Mouse (Mus musculus): ENCODE results near the gene Glyctk. TPM values are rescaled to one million over a fixed set of nuclear protein-coding genes. Genes with fewer than 3 reads are reported as not detected.

The Glyctk gene
- polyA plus RNA-seq (2014; fragmentation: Illumina TruSeq; extraction: RNeasy Lipid Tissue Mini Kit (QIAGEN cat#74804); ENCODE audit: low read depth, low replicate concordance) = 1.6 TPM

GRCm38 (mm10) chr9:106158037-106158491 is at the start of gene Glyctk:
Gene Glyctk, minus strand, starts transcription at chr9:106158138.

DNA sequence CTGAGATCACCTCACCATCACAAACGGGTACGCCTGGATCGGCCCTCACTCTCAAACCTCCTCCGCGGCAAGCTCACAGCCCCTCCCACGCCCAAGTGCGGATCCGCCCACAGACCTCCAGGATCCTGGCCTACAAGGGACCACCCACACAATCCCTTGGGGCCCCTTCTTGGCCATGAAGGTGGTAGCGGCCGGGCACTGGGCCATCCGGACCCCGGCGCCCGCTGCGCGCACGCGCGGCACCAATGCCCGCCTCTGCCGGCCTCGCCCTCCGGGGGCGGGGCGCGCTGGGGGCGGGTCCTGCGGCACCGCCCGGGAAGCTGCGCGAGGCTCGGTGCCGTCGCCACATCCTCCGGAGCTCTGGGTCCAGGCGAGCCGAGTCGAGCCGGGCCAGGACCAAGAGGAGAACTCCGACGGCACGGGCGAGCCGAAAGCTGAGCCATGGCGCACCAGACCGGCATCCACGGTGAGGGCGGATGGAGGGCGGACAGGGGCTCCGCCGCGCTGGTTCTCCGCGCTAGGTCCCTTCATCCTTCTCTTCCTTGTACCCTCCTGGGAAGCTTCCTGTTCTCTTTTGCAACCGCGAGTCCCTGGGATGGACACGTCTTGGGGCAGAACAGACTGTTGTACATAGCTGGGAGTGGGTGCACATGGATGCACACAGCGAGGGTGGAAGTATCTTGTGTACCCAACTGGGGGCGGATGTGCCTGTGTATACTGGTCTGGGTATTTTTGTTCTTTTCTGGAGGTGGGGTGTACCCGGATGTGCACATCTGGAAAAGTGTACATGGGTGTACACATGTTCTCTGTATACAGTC is 45.1 kb upstream of the Glyctk start, which contains the start of gene Twf2:
Gene Twf2, plus strand, starts transcription at position 290 of the 818 bp plus-strand sequence.

GRCm38 (mm10) chr9:106199535-106200272 is 41.8 kb upstream of the Glyctk start, which contains the start of gene Ppm1m:
Gene Ppm1m, minus strand, starts transcription at chr9:106199746.

DNA sequence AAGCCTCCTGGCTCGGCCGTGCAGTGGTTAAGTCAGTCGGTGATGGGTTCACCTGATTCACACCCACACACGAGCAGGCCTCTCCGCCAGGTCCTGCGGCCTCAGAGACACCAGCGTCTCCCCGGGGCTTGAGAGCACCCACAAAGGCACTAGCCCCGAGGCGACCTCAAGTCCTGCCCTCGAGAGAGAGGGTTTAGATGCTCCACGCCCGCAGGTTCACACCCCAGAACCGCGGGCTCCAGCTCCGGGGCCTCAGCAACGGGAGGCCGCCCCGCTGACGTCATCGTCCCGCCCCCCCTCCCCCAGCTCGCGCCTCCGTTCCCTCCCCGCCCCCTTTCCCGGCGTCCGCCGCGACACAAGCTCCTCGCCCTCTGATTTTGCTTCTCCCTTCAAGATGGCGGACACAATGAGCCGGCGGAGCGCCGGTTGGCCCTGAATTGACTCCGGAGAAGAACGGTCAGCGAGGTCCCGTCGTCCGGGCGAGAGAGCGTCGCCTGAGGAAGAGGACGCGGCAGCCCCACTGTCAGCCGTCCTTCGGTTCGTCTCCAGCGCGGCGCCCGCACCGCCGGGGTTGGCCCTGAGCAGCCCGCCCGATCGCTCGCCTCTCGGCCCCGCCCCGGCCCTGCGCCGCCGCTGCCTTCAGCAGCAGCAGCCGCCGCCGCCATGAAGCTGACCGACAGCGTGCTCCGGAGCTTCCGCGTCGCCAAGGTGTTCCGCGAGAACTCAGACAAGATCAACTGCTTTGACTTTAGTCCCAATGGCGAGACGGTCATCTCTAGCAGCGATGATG is 12.8 kb upstream of the Glyctk start, which contains the start of gene Wdr82:
Gene Wdr82, plus strand, starts transcription at position 373 of the 790 bp plus-strand sequence.

Other genes with a start within 250 kb of the Glyctk start
- 10.2 TPM for gene Col6a5, start 197.5 kb downstream of the Glyctk start, polyA plus RNA-seq (2014; fragmentation: Illumina TruSeq; extraction: RNeasy Lipid Tissue Mini Kit (QIAGEN cat#74804); ENCODE audit: low read depth, low replicate concordance)
- 2.8 TPM for gene Col6a4, start 61.4 kb downstream of the Glyctk start, polyA plus RNA-seq (2014; fragmentation: Illumina TruSeq; extraction: RNeasy Lipid Tissue Mini Kit (QIAGEN cat#74804); ENCODE audit: low read depth, low replicate concordance)
- 53.5 TPM for gene Wdr82, start 12.8 kb upstream of the Glyctk start, polyA plus RNA-seq (2014; fragmentation: Illumina TruSeq; extraction: RNeasy Lipid Tissue Mini Kit (QIAGEN cat#74804); ENCODE audit: low read depth, low replicate concordance)
- gene Ppm1m, start 41.6 kb upstream of the Glyctk start, polyA plus RNA-seq (2014; fragmentation: Illumina TruSeq; extraction: RNeasy Lipid Tissue Mini Kit (QIAGEN cat#74804); ENCODE audit: low read depth, low replicate concordance) = 4.2 TPM
- gene Twf2, start 45.0 kb upstream of the Glyctk start, polyA plus RNA-seq (2014; fragmentation: Illumina TruSeq; extraction: RNeasy Lipid Tissue Mini Kit (QIAGEN cat#74804); ENCODE audit: low read depth, low replicate concordance) = not detected
- gene Tlr9, start 64.5 kb upstream of the Glyctk start, polyA plus RNA-seq (2014; fragmentation: Illumina TruSeq; extraction: RNeasy Lipid Tissue Mini Kit (QIAGEN cat#74804); ENCODE audit: low read depth, low replicate concordance) = 0.06 TPM
- gene Alas1, start 90.5 kb upstream of the Glyctk start, polyA plus RNA-seq (2014; fragmentation: Illumina TruSeq; extraction: RNeasy Lipid Tissue Mini Kit (QIAGEN cat#74804); ENCODE audit: low read depth, low replicate concordance) = 30.3 TPM
- 4.0 TPM for gene Poc1a, start 122.9 kb upstream of the Glyctk start, polyA plus RNA-seq (2014; fragmentation: Illumina TruSeq; extraction: RNeasy Lipid Tissue Mini Kit (QIAGEN cat#74804); ENCODE audit: low read depth, low replicate concordance)
- gene Dusp7, start 210.5 kb upstream of the Glyctk start, polyA plus RNA-seq (2014; fragmentation: Illumina TruSeq; extraction: RNeasy Lipid Tissue Mini Kit (QIAGEN cat#74804); ENCODE audit: low read depth, low replicate concordance) = 1.4 TPM

All from testis, adult 10 weeks (tissue).